Mouse (Mus musculus) lung, postnatal 4 days (tissue): ENCODE measurements at regions not wholly inside any gene's neighbourhood (a gene's known extent, or its start where the extent isn't known, plus 50 kb on each side); places are given as distances from the start of the nearest gene placed in this dataset.

Experiments used
- DNase-seq, 2 experiments: peaks; one replicate each; pipeline ENCODE4 v3.0.0; 2021

- DNase-seq: no peak
Observed at GRCm38 (mm10) chr3:63036691-63037090, 204.6 kb upstream of the Mme start.

DNA sequence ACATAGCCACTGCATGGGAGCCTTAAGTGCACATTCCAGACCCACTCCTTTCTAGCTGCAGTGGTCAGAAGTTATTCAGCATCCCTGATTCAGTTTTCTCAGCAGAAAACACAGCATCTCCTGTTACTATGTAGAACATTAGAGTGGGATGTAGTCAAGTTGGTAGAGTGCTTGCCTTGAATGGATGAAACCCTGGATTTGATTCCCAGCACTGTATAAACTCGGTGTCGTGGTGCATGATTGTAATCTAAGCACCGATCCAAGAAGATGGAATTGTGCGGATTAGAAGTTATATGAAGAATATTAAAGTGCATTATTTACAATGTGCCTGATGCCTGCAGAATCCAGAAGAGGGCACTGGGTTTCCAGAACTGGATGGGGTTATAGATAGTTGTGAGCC lies 170.6 kb upstream of the Mme start:
- DNase-seq: no peak

- DNase-seq: no peak
Observed at GRCm38 (mm10) chr3:63073051-63073450, 168.3 kb upstream of the Mme start.

GRCm38 (mm10) chr3:63078181-63078580 lies 163.2 kb upstream of the Mme start:
- no peak for DNase-seq

DNA sequence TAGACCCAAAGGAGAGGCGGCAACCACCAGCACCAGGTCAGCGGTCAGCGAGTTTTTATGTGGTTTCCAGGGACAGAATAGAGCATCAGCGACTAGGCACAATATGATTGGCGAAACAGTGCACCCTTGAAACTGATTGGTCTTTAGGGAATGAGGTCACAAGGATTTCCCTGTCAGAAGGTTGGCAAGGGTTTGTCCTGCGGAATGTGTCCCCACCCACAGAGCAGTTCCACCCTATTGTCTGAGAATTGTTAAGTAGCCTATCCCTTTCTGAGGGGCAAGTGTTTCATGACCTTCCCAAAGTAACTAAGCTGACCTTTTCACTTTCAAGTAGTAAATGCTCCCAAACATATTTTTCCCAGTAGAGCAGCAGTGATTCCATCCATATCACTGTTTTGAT lies 159.2 kb upstream of the Mme start:
- no peak for DNase-seq

DNA sequence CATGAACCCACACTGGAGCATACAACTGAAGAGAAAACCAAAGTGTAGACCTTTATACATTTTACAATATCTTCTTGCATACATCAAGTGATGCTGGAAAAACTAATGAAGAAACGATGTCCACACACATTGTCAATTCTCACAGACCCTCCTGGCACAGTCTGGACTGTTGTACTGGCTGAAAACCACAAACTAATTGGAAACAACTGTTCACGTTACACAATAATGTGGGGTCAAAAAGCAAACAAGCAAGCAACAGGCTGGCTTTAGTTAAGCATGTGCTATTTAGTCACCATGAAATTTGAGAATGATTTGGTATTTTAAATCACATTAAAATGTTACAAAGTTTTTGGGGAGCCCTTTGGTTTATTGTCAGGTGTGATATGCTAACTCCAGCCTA lies 155.9 kb upstream of the Mme start:
- DNase-seq: no peak

DNA sequence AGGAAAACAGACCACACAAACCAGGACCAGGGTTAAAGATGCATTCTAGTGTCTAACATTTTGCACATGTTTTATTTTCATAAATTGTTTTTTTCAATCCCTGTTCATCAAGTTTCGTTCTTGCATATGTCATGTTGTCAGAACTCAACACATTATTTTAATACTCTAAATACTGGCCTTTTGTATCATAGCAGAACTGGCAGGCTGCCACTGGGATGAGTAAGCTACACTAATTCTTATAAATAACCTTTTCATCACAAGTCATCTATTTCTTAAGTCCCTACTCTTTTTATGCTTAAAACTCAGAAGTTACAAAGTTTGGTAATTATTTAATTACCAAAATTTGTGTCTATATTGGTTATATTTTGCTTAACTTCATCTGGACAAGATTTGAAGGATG lies 148.4 kb upstream of the Mme start:
- no peak for DNase-seq

DNA sequence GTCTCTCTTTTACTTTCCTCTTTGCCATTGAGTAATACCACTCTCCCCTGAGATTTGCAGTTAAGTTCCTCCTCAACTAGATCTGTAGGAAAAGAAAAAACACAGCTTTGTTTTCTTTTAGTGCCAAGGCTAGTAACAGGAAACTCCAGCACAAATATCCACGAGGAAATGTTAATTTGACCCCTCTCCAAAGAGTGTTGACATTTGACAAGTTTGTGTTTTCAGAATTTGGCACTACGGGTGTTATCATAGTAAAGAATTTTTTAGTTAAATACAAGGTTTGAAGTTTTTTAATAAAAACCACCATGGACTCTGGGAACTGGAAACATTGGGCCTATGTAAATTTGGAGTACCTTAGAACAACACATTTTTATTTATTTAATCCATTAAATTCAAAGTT lies 126.1 kb upstream of the Mme start:
- DNase-seq: no peak

DNA sequence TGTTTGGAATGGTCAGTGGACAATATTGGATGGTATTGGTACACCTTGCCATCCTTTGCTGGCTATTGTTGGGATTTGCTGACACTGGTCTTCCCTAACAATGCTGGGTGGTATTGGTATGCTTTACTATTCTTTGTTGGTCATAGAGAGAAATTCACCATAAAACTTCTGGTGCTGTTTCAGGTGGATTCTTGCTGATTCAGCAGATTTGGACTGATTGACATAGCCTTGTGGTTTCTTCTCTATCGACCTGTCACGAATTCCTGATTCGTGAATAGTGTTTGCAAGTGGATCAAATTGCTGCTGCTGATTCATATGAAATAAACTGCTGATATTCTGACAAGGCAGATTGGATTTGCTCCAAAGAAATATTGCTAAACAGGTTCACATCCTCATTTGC lies 109.5 kb upstream of the Mme start:
- no peak for DNase-seq

DNA sequence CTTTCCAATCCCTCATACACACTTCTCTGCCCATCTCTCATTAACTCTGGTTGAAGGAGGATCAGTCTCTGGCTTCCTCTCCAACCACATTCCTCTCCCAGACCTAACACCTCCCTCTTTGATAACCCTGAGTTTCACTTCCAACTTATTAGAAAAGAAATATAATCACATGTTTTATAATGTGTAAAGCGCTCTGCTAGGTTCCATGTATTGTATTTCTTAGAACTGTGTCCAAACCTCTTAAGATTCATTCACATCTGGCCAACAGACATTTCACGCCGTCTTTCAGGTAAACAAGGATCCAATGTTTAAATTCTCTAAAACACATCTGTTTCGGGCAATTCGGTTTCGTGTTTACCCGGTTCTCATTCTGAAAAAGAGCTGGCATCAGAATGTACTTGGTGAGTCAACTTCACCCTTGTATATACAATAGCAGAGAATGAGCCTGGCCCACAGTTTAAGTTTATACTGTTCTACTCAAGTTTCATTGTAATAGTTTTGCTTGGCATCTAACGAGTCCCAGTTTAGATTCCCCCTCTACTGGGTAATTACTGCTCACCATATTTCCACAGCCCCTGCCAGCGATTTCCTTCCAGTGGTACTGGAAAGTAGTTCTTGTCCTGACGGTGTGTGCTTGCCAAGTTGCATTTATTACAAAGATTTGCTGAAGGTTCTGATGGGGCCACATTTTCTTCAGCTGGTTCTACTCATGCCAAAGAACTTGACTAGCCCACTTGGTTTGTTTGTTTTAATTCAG lies 103.8 kb upstream of the Mme start:
- peak in 1 of 2 experiments; percentile 23 for DNase-seq

- DNase-seq: no peak
Observed at GRCm38 (mm10) chr3:63146237-63146636, 95.1 kb upstream of the Mme start.

DNA sequence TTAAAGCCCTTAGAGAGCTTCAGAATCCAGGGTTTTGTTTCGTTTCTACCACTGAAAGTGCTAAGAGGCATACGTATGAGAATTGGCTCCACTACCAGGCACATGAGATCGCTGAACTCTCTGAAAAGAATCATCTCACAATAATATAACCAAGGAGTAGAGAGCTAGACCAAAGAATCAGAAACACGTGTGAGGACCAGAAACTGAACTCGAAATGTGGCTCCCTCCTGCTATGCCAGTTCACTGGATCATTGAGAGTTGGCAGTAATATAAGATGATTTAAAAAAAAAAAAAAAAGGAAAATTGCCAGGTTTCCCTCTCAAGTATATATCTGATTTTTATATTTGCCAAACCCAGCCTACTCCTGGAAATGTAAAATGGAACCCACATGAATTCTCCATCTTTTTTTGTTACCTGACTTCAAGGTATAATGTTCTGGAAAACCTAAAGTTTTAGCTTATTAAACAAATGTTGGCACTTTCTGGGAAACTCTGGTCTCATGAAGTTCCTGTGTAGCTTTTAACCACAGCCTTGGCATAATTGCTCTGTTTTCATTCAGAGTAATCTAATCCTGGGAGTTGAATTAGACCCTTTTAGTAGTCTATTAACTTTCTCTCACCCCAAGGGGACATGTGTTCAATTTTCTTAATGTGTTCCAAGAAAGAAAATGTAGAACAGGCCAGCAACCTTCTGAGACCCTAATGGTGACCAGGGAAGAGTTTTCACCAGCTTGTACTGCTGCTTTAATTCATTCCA lies 58.7 kb upstream of the Mme start:
- no peak for DNase-seq

GRCm38 (mm10) chr3:63187836-63188440 lies 53.4 kb upstream of the Mme start:
- no peak for DNase-seq
